In the genomic region with DNA sequence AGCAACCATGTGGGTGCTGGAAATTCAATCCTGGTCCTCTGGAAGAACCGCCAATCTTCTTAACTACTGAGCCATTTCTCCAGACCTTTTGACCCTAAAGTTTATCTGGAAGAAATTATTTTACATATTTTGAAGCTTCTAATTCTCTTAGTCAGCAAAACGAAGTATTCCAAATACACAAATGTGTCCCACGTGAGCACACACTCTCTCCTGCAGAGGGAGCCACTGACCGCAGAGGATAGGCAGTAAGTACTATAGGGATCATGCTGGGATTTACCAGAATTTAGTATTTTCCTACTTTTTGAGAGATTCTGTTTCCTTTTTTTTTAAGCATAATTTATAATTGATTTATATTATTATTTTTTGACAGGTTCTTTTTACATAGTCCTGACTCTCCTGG, we compare ENCODE assay signal across 9 mouse cellular contexts. TPM values are rescaled to one million over a fixed set of nuclear protein-coding genes. Genes with fewer than 3 reads are reported as not detected.
A peak's percentile ranks its signal among the peaks of the same experiment; 100 is the strongest.
DNase-seq lines count a peak whose midpoint lies in the region; ATAC-seq and TF ChIP-seq lines count a peak whose summit lies in the region.
"Had no signal": no experiment of that assay in that cellular context is flagged by ENCODE, and none has a peak within 500 bp of the region (broad histone marks: within the 10 kb centered on the region; RNA-seq: fewer than 3 reads in every experiment).

No protein-coding gene starts in this region.

- no peaks in the 10 kb centered on the region for H3K9me3 ChIP-seq in heart, postnatal 0 days (replicated peaks; ENCODE audit: control insufficient read depth, low read length)
- no peaks in the 10 kb centered on the region for H3K9me3 ChIP-seq in lung, postnatal 0 days (ENCODE audit: low read length)
- H3K9me3 ChIP-seq in hindbrain, embryonic 16.5 days (ENCODE audit: control insufficient read depth, low read length), result no peaks in the 10 kb centered on the region
- H3K9me3 ChIP-seq: limb, embryonic 13.5 days had no signal

- no peaks in the 10 kb centered on the region for H3K4me1 ChIP-seq in heart, postnatal 0 days (ENCODE audit: control insufficient read depth, insufficient read depth)
- H3K4me1 ChIP-seq in lung, postnatal 0 days (ENCODE audit: insufficient read depth, low read depth, low read length), result no peaks in the 10 kb centered on the region
- H3K4me1 ChIP-seq in hindbrain, embryonic 16.5 days (ENCODE audit: control insufficient read depth, insufficient read depth, low read depth, low read length), result no peaks in the 10 kb centered on the region

- TF ChIP-seq CTCF in heart, postnatal 0 days (IDR thresholded peaks at IDR 0.05; ENCODE audit: low read depth), result peak; percentile 61
- peak; percentile 79 for TF ChIP-seq CTCF in lung, postnatal 0 days (IDR thresholded peaks at IDR 0.05)

- no peak overlapping the region for H3K4me2 ChIP-seq in heart, postnatal 0 days (ENCODE audit: low read depth, low read length)
- H3K4me2 ChIP-seq in lung, postnatal 0 days (replicated peaks; ENCODE audit: low read depth, low read length), result no peak overlapping the region
- no peak overlapping the region for H3K4me2 ChIP-seq in hindbrain, embryonic 16.5 days (ENCODE audit: low read length)
- H3K4me2 ChIP-seq: limb, embryonic 13.5 days had no signal

- intact Hi-C loops in gastrocnemius, postnatal 14 days (cut with DNase I; ENCODE audit: low total_unique reads), result no loop called here

- DNase-seq in heart, postnatal 0 days (ENCODE audit: low spot score), result no peak
- no peak for DNase-seq in heart, adult 11 months
- peak; percentile 41 to 46 for DNase-seq in B cell, adult 2 months
- peak; percentile 21 for DNase-seq in T-cell, adult 2 months (ENCODE audit: low spot score)
- DNase-seq in gastrocnemius, postnatal 14 days, result peak; percentile 46
- DNase-seq in lung, postnatal 0 days (ENCODE audit: low spot score), result peak; percentile 81
- DNase-seq in ovary, postnatal 10 days (ENCODE audit: low spot score), result no peak

- no peak overlapping the region for H3K9ac ChIP-seq in heart, postnatal 0 days (replicated peaks; ENCODE audit: low read depth, low read length)
- H3K9ac ChIP-seq in lung, postnatal 0 days (replicated peaks; ENCODE audit: low read depth), result no peak overlapping the region
- H3K9ac ChIP-seq in hindbrain, embryonic 16.5 days (ENCODE audit: low read depth, low read length), result no peak overlapping the region
- H3K9ac ChIP-seq: limb, embryonic 13.5 days had no signal

- no peak overlapping the region for H3K27ac ChIP-seq in heart, postnatal 0 days (ENCODE audit: low read depth)
- no peak overlapping the region for H3K27ac ChIP-seq in lung, postnatal 0 days (ENCODE audit: low read length)
- H3K27ac ChIP-seq in hindbrain, embryonic 16.5 days (ENCODE audit: low read depth, low read length), result no peak overlapping the region
- H3K27ac ChIP-seq: limb, embryonic 13.5 days had no signal

- no peak for TF ChIP-seq EP300 in heart, postnatal 0 days (IDR thresholded peaks at IDR 0.05; ENCODE audit: low read depth)
- no peak for TF ChIP-seq EP300 in lung, postnatal 0 days (IDR thresholded peaks at IDR 0.05)

- no peak overlapping the region for H3K4me3 ChIP-seq in heart, postnatal 0 days (ENCODE audit: low read depth, low read length)
- H3K4me3 ChIP-seq in lung, postnatal 0 days (ENCODE audit: low read depth, low read length), result no peak overlapping the region
- H3K4me3 ChIP-seq in hindbrain, embryonic 16.5 days (ENCODE audit: low read length), result no peak overlapping the region
- H3K4me3 ChIP-seq: limb, embryonic 13.5 days had no signal

- H3K36me3 ChIP-seq in heart, postnatal 0 days (replicated peaks; ENCODE audit: control insufficient read depth, insufficient read depth, low read length), result no peaks in the 10 kb centered on the region
- no peaks in the 10 kb centered on the region for H3K36me3 ChIP-seq in lung, postnatal 0 days (ENCODE audit: insufficient read depth, low read length)
- H3K36me3 ChIP-seq in hindbrain, embryonic 16.5 days (ENCODE audit: control insufficient read depth, insufficient read depth, low read length), result no peaks in the 10 kb centered on the region
- H3K36me3 ChIP-seq: limb, embryonic 13.5 days had no signal

- H3K27me3 ChIP-seq in heart, postnatal 0 days (ENCODE audit: control insufficient read depth, insufficient read depth, low read length), result no peaks in the 10 kb centered on the region
- H3K27me3 ChIP-seq in lung, postnatal 0 days (replicated peaks; ENCODE audit: insufficient read depth, low read length), result no peaks in the 10 kb centered on the region
- H3K27me3 ChIP-seq in hindbrain, embryonic 16.5 days (replicated peaks; ENCODE audit: control insufficient read depth, insufficient read depth, low read length), result no peaks in the 10 kb centered on the region
- H3K27me3 ChIP-seq: limb, embryonic 13.5 days had no signal

- 42% methylated on average over 4 of the region's 4 CpGs for WGBS in heart, postnatal 0 days
- 36% methylated on average over 4 of the region's 4 CpGs for WGBS in lung, postnatal 0 days
- 39% methylated on average over 4 of the region's 4 CpGs for WGBS in hindbrain, embryonic 16.5 days

- no peak for ATAC-seq in heart, postnatal 0 days (ENCODE audit: insufficient read depth, low read depth)
- ATAC-seq in lung, postnatal 0 days, result peak; percentile 62; the same call in 1 of the 2 replicates
- no peak for ATAC-seq in hindbrain, embryonic 16.5 days

RNA-seq across cellular contexts. Expression of gene Lrrn4cl, which starts 7.1 kb away (rescaled TPM):
- 5.8 and 8.4 TPM in 2 replicates for total RNA-seq in heart, postnatal 0 days (2014; rRNA removed; ENCODE audit: low replicate concordance)
- polyA plus RNA-seq in heart, postnatal 0 days (2015; fragmentation: Nextera tagmentation; extraction: Ambion mirVana), result 1.5 and 1.8 TPM in 2 replicates
- 10 to 100 TPM in 1 of 2 experiments, 1 to 10 TPM in 1; 7.8 to 11.0 TPM for total RNA-seq in gastrocnemius, postnatal 14 days (2021)
- polyA plus RNA-seq in lung, postnatal 0 days (2015; fragmentation: Nextera tagmentation; extraction: Ambion mirVana), result 1.7 and 1.9 TPM in 2 replicates
- polyA plus RNA-seq in hindbrain, embryonic 16.5 days (2015; fragmentation: Nextera tagmentation; extraction: Ambion mirVana), result 0.94 and 1.2 TPM in 2 replicates

RNA-seq across cellular contexts. Expression of gene Ubxn1, which starts 13.6 kb away (rescaled TPM):
- 58.1 and 100.0 TPM in 2 replicates for total RNA-seq in heart, postnatal 0 days (2014; rRNA removed; ENCODE audit: low replicate concordance)
- polyA plus RNA-seq in heart, postnatal 0 days (2015; fragmentation: Nextera tagmentation; extraction: Ambion mirVana), result 138 and 141 TPM in 2 replicates
- 100 to 1,000 TPM; 182 to 211 TPM for total RNA-seq in gastrocnemius, postnatal 14 days (2021)
- 153 and 164 TPM in 2 replicates for polyA plus RNA-seq in lung, postnatal 0 days (2015; fragmentation: Nextera tagmentation; extraction: Ambion mirVana)
- polyA plus RNA-seq in hindbrain, embryonic 16.5 days (2015; fragmentation: Nextera tagmentation; extraction: Ambion mirVana), result 147 and 151 TPM in 2 replicates

RNA-seq across cellular contexts. Expression of gene Gng3, which starts 18.7 kb away (rescaled TPM):
- not detected in 2 replicates for total RNA-seq in heart, postnatal 0 days (2014; rRNA removed; ENCODE audit: low replicate concordance)
- 0.29 and 0.48 TPM in 2 replicates for polyA plus RNA-seq in heart, postnatal 0 days (2015; fragmentation: Nextera tagmentation; extraction: Ambion mirVana)
- not detected for total RNA-seq in gastrocnemius, postnatal 14 days (2021)
- polyA plus RNA-seq in lung, postnatal 0 days (2015; fragmentation: Nextera tagmentation; extraction: Ambion mirVana), result 0.35 and 0.46 TPM in 2 replicates
- 477 and 526 TPM in 2 replicates for polyA plus RNA-seq in hindbrain, embryonic 16.5 days (2015; fragmentation: Nextera tagmentation; extraction: Ambion mirVana)

RNA-seq across cellular contexts. Expression of gene Bscl2, which starts 20.4 kb away (rescaled TPM):
- 34.7 and 54.2 TPM in 2 replicates for total RNA-seq in heart, postnatal 0 days (2014; rRNA removed; ENCODE audit: low replicate concordance)
- 32.1 and 33.3 TPM in 2 replicates for polyA plus RNA-seq in heart, postnatal 0 days (2015; fragmentation: Nextera tagmentation; extraction: Ambion mirVana)
- total RNA-seq in gastrocnemius, postnatal 14 days (2021), result 10 to 100 TPM; 14.4 to 15.6 TPM
- polyA plus RNA-seq in lung, postnatal 0 days (2015; fragmentation: Nextera tagmentation; extraction: Ambion mirVana), result 66.3 and 66.8 TPM in 2 replicates
- polyA plus RNA-seq in hindbrain, embryonic 16.5 days (2015; fragmentation: Nextera tagmentation; extraction: Ambion mirVana), result 117 TPM in 2 replicates

RNA-seq across cellular contexts. Expression of gene Uqcc3, which starts 23.0 kb away (rescaled TPM):
- total RNA-seq in heart, postnatal 0 days (2014; rRNA removed; ENCODE audit: low replicate concordance), result 12.6 and 38.2 TPM in 2 replicates
- polyA plus RNA-seq in heart, postnatal 0 days (2015; fragmentation: Nextera tagmentation; extraction: Ambion mirVana), result 91.9 and 102 TPM in 2 replicates
- 10 to 100 TPM; 55.1 to 64.7 TPM for total RNA-seq in gastrocnemius, postnatal 14 days (2021)
- polyA plus RNA-seq in lung, postnatal 0 days (2015; fragmentation: Nextera tagmentation; extraction: Ambion mirVana), result 75.2 and 84.3 TPM in 2 replicates
- polyA plus RNA-seq in hindbrain, embryonic 16.5 days (2015; fragmentation: Nextera tagmentation; extraction: Ambion mirVana), result 58.5 and 61.5 TPM in 2 replicates

Comparison
In these comparisons a context has a peak if more than half of its experiments do, and no peak if none do; other contexts are left out.
1. DNase-seq: peak in B cell, adult 2 months (2 of 2), T-cell, adult 2 months (single experiment), gastrocnemius, postnatal 14 days (single experiment) and lung, postnatal 0 days (single experiment); none in heart, postnatal 0 days (single experiment), heart, adult 11 months (single experiment) and ovary, postnatal 10 days (single experiment).
2. RNA of gene Gng3, which starts 18.7 kb away (polyA plus RNA-seq): 477 to 526 TPM in hindbrain, embryonic 16.5 days; 0.29 to 0.48 TPM in heart, postnatal 0 days and 0.35 to 0.46 TPM in lung, postnatal 0 days; every median in the first group is over 100 times any median in the second.